Mouse (Mus musculus): ENCODE measurements around the gene Zmym6. TPM values are rescaled to one million over a fixed set of nuclear protein-coding genes. Genes with fewer than 3 reads are reported as not detected.
A peak's percentile ranks its signal among the peaks of the same experiment; 100 is the strongest.

The Zmym6 gene
- polyA plus RNA-seq, 1 experiment = 12.9 TPM

- peak; percentile 64 for TF ChIP-seq POLR2A (IDR thresholded peaks at IDR 0.05; ENCODE audit: control insufficient read depth, low read depth, low read length)
- no peak for TF ChIP-seq CTCF (IDR thresholded peaks at IDR 0.05; ENCODE audit: control insufficient read depth, insufficient read depth, insufficient replicate concordance, low read depth, low read length)
- Histone ChIP-seq H3K27ac (ENCODE audit: control insufficient read depth, insufficient read depth, low read depth, low read length) (no peak overlapping the region), H3K4me1 (ENCODE audit: control insufficient read depth, insufficient read depth, low read length) (peaks cover 5% of the 10 kb centered on the region), H3K36me3 (ENCODE audit: control insufficient read depth, insufficient read depth, low read length) (no peaks in the 10 kb centered on the region), H3K27me3 (ENCODE audit: control insufficient read depth, insufficient read depth, low read length) (no peaks in the 10 kb centered on the region), H3K4me3 (ENCODE audit: control insufficient read depth, low read depth, low read length) (peak overlapping the region; percentile 86)
Observed at GRCm38 (mm10) chr4:127125834-127126463, 48.8 kb downstream of the Zmym6 start.

DNA sequence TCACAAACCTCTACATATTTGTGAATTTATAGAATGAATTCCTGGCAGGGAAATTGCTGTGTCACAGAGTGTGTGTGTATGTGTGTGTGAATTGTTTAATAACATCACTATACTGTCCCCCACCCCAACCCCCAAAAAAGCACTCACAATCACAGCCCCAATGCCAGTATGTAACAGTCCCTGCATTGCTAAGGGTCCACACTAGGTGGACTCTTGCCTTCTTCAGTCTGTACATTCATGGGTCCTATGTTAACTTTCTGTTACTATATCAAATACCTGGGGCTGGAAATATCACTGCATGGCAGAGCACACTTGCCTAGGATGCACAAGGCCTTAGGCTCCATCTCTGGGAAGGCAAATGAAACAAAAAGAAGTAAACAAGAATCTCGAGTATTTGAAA is 57.5 kb downstream of the Zmym6 start:
- Histone ChIP-seq H3K36me3 (ENCODE audit: control insufficient read depth, insufficient read depth, low read length) (no peaks in the 10 kb centered on the region), H3K4me1 (ENCODE audit: control insufficient read depth, insufficient read depth, low read length) (no peaks in the 10 kb centered on the region), H3K27me3 (ENCODE audit: control insufficient read depth, insufficient read depth, low read length) (no peaks in the 10 kb centered on the region), H3K4me3 (ENCODE audit: control insufficient read depth, low read depth, low read length) (no peak overlapping the region), H3K27ac (ENCODE audit: control insufficient read depth, insufficient read depth, low read depth, low read length) (no peak overlapping the region)
- TF ChIP-seq POLR2A (IDR thresholded peaks at IDR 0.05; ENCODE audit: control insufficient read depth, low read depth, low read length) (no peak), CTCF (IDR thresholded peaks at IDR 0.05; ENCODE audit: control insufficient read depth, insufficient read depth, insufficient replicate concordance, low read depth, low read length) (no peak)

- no peaks in the 10 kb centered on the region for H3K36me3 ChIP-seq (ENCODE audit: control insufficient read depth, insufficient read depth, low read length)
- H3K27me3 ChIP-seq (ENCODE audit: control insufficient read depth, insufficient read depth, low read length) = no peaks in the 10 kb centered on the region
- H3K4me1 ChIP-seq (ENCODE audit: control insufficient read depth, insufficient read depth, low read length) = no peaks in the 10 kb centered on the region
- no peak for TF ChIP-seq CTCF (IDR thresholded peaks at IDR 0.05; ENCODE audit: control insufficient read depth, insufficient read depth, insufficient replicate concordance, low read depth, low read length)
- TF ChIP-seq POLR2A (IDR thresholded peaks at IDR 0.05; ENCODE audit: control insufficient read depth, low read depth, low read length) = no peak
- H3K27ac ChIP-seq (ENCODE audit: control insufficient read depth, insufficient read depth, low read depth, low read length) = no peak overlapping the region
- no peak overlapping the region for H3K4me3 ChIP-seq (ENCODE audit: control insufficient read depth, low read depth, low read length)
Observed at GRCm38 (mm10) chr4:127137591-127137990, 60.4 kb downstream of the Zmym6 start.

GRCm38 (mm10) chr4:127138486-127138885 is 61.3 kb downstream of the Zmym6 start:
- H3K27ac ChIP-seq (ENCODE audit: control insufficient read depth, insufficient read depth, low read depth, low read length) = no peak overlapping the region

GRCm38 (mm10) chr4:127150031-127150430 is 72.8 kb downstream of the Zmym6 start:
- Histone ChIP-seq H3K4me3 (ENCODE audit: control insufficient read depth, low read depth, low read length) (no peak overlapping the region), H3K27me3 (ENCODE audit: control insufficient read depth, insufficient read depth, low read length) (no peaks in the 10 kb centered on the region)

More at GRCm38 (mm10) chr4:127138486-127138885, 61.3 kb downstream of the Zmym6 start:
- no peaks in the 10 kb centered on the region for H3K27me3 ChIP-seq (ENCODE audit: control insufficient read depth, insufficient read depth, low read length)
- TF ChIP-seq CTCF (IDR thresholded peaks at IDR 0.05; ENCODE audit: control insufficient read depth, insufficient read depth, insufficient replicate concordance, low read depth, low read length) = no peak
- TF ChIP-seq POLR2A (IDR thresholded peaks at IDR 0.05; ENCODE audit: control insufficient read depth, low read depth, low read length) = no peak
- H3K36me3 ChIP-seq (ENCODE audit: control insufficient read depth, insufficient read depth, low read length) = no peaks in the 10 kb centered on the region
- no peak overlapping the region for H3K4me3 ChIP-seq (ENCODE audit: control insufficient read depth, low read depth, low read length)
- H3K4me1 ChIP-seq (ENCODE audit: control insufficient read depth, insufficient read depth, low read length) = no peaks in the 10 kb centered on the region

GRCm38 (mm10) chr4:127153345-127153744 is 76.2 kb downstream of the Zmym6 start:
- H3K4me3 ChIP-seq (ENCODE audit: control insufficient read depth, low read depth, low read length) = no peak overlapping the region
- H3K36me3 ChIP-seq (ENCODE audit: control insufficient read depth, insufficient read depth, low read length) = no peaks in the 10 kb centered on the region
- TF ChIP-seq CTCF (IDR thresholded peaks at IDR 0.05; ENCODE audit: control insufficient read depth, insufficient read depth, insufficient replicate concordance, low read depth, low read length) = no peak
- TF ChIP-seq POLR2A (IDR thresholded peaks at IDR 0.05; ENCODE audit: control insufficient read depth, low read depth, low read length) = no peak
- no peaks in the 10 kb centered on the region for H3K27me3 ChIP-seq (ENCODE audit: control insufficient read depth, insufficient read depth, low read length)
- H3K4me1 ChIP-seq (ENCODE audit: control insufficient read depth, insufficient read depth, low read length) = peaks cover 4% of the 10 kb centered on the region; the same call in 1 of the 2 replicates
- no peak overlapping the region for H3K27ac ChIP-seq (ENCODE audit: control insufficient read depth, insufficient read depth, low read depth, low read length)

More at GRCm38 (mm10) chr4:127150031-127150430, 72.8 kb downstream of the Zmym6 start:
- no peak overlapping the region for H3K27ac ChIP-seq (ENCODE audit: control insufficient read depth, insufficient read depth, low read depth, low read length)
- peaks cover 4% of the 10 kb centered on the region; the same call in 1 of the 2 replicates for H3K4me1 ChIP-seq (ENCODE audit: control insufficient read depth, insufficient read depth, low read length)
- TF ChIP-seq POLR2A (IDR thresholded peaks at IDR 0.05; ENCODE audit: control insufficient read depth, low read depth, low read length) (no peak), CTCF (IDR thresholded peaks at IDR 0.05; ENCODE audit: control insufficient read depth, insufficient read depth, insufficient replicate concordance, low read depth, low read length) (no peak)
- no peaks in the 10 kb centered on the region for H3K36me3 ChIP-seq (ENCODE audit: control insufficient read depth, insufficient read depth, low read length)

- TF ChIP-seq CTCF (IDR thresholded peaks at IDR 0.05; ENCODE audit: control insufficient read depth, insufficient read depth, insufficient replicate concordance, low read depth, low read length) (no peak), POLR2A (IDR thresholded peaks at IDR 0.05; ENCODE audit: control insufficient read depth, low read depth, low read length) (no peak)
- Histone ChIP-seq H3K27ac (ENCODE audit: control insufficient read depth, insufficient read depth, low read depth, low read length) (no peak overlapping the region), H3K4me1 (ENCODE audit: control insufficient read depth, insufficient read depth, low read length) (no peaks in the 10 kb centered on the region), H3K36me3 (ENCODE audit: control insufficient read depth, insufficient read depth, low read length) (no peaks in the 10 kb centered on the region), H3K4me3 (ENCODE audit: control insufficient read depth, low read depth, low read length) (no peak overlapping the region), H3K27me3 (ENCODE audit: control insufficient read depth, insufficient read depth, low read length) (no peaks in the 10 kb centered on the region)
Observed at GRCm38 (mm10) chr4:127155757-127156156, 78.6 kb downstream of the Zmym6 start.

Data from testis, adult 2 months (tissue).